Mouse (Mus musculus) MEL (cell line): Measurements from ENCODE around the gene Pdia3. TPM values are rescaled to one million over a fixed set of nuclear protein-coding genes. Genes with fewer than 3 reads are reported as not detected.
A peak's percentile ranks its signal among the peaks of the same experiment; 100 is the strongest.

Experiments
- DNase-seq: peaks from one replicate; pipeline ENCODE4 v3.0.0; 2011; ENCODE audit warnings: low read depth, low spot score
- H3K27ac ChIP-seq: 2 replicates; pipeline ENCODE4 v1.5.1; 2012; ENCODE audit warnings: low read depth, mild to moderate bottlenecking, control low read depth, low read length, moderate library complexity; ENCODE audit not compliant: control insufficient read depth
- H3K27me3 ChIP-seq, 2 experiments: fragments of 150-350 bp in 1 of 2; sonication (generic) in 1 of 2; 2 replicates each; pipeline ENCODE4 v1.6.1; 2012; ENCODE audit warnings: low read length in 2 of 2, mild to moderate bottlenecking in 2 of 2, improper control_type of control experiment in 1 of 2, moderate library complexity in 1 of 2; ENCODE audit not compliant: insufficient read depth in 2 of 2, control insufficient read depth in 1 of 2
- H3K36me3 ChIP-seq, 2 experiments: 2 replicates each; pipeline ENCODE4 v1.6.1; 2012 to 2014; ENCODE audit warnings: low read length in 2 of 2, improper control_type of control experiment in 1 of 2, inconsistent platforms in 1 of 2, mild to moderate bottlenecking in 1 of 2; ENCODE audit not compliant: insufficient read depth in 2 of 2, control insufficient read depth in 1 of 2
- H3K4me1 ChIP-seq, 2 experiments: fragments of 150-350 bp in 1 of 2; sonication (generic) in 1 of 2; 2 replicates each; pipeline ENCODE4 v1.6.1; 2012; ENCODE audit warnings: low read length in 2 of 2, improper control_type of control experiment in 1 of 2, mild to moderate bottlenecking in 1 of 2; ENCODE audit not compliant: insufficient read depth in 2 of 2, control insufficient read depth in 1 of 2
- H3K4me3 ChIP-seq, 2 experiments: fragments of 150-350 bp in 1 of 2; sonication (generic) in 1 of 2; 2 replicates each; pipeline ENCODE4 v1.5.1; 2012; ENCODE audit warnings: low read depth in 2 of 2, low read length in 2 of 2, mild to moderate bottlenecking in 2 of 2, moderate library complexity in 2 of 2, control low read depth in 1 of 2, improper control_type of control experiment in 1 of 2; ENCODE audit not compliant: control insufficient read depth in 1 of 2, insufficient read depth in 1 of 2
- H3K79me2 ChIP-seq: 2 replicates; pipeline ENCODE4 v1.6.1; 2012; ENCODE audit warnings: mild to moderate bottlenecking, low read length, moderate library complexity; ENCODE audit not compliant: control insufficient read depth, poor library complexity, insufficient read depth
- H3K9ac ChIP-seq: 2 replicates; pipeline ENCODE4 v1.6.1; 2012; ENCODE audit warnings: low read depth, mild to moderate bottlenecking, control low read depth, low read length, moderate library complexity; ENCODE audit not compliant: control insufficient read depth, poor library complexity, severe bottlenecking
- H3K9me3 ChIP-seq: fragments of 150-350 bp; sonication (generic); replicated peaks from 2 replicates; pipeline ENCODE4 v1.6.1; 2012; ENCODE audit warnings: mild to moderate bottlenecking, low read length, improper control_type of control experiment, moderate library complexity; ENCODE audit not compliant: insufficient read depth
- E2F4 ChIP-seq: IDR thresholded peaks from 2 replicates; pipeline ENCODE4 v1.6.1; 2011; ENCODE audit warnings: low read depth, low read length, improper control_type of control experiment, borderline replicate concordance
- ELF1 ChIP-seq: IDR thresholded peaks from 2 replicates; pipeline ENCODE4 v1.6.1; 2014; ENCODE audit warnings: low read depth, mild to moderate bottlenecking, inconsistent platforms, low read length, improper control_type of control experiment, moderate library complexity
- EP300 ChIP-seq, 2 experiments: IDR thresholded peaks; 2 replicates each; pipeline ENCODE4 v1.6.1; 2011; ENCODE audit warnings: improper control_type of control experiment in 2 of 2, low read length in 2 of 2, low read depth in 1 of 2, mild to moderate bottlenecking in 1 of 2
- ETS1 ChIP-seq: IDR thresholded peaks from 2 replicates; pipeline ENCODE4 v1.6.1; 2012; ENCODE audit warnings: low read depth, mild to moderate bottlenecking, inconsistent platforms, low read length, improper control_type of control experiment, moderate library complexity
- GATA1 ChIP-seq: IDR thresholded peaks from 2 replicates; pipeline ENCODE4 v1.6.1; 2011; ENCODE audit warnings: low read depth, low read length, improper control_type of control experiment
- JUND ChIP-seq: IDR thresholded peaks from 2 replicates; pipeline ENCODE4 v1.6.1; 2011; ENCODE audit warnings: low read depth, mild to moderate bottlenecking, improper control_type of control experiment, low read length
- MAX ChIP-seq: IDR thresholded peaks from 2 replicates; pipeline ENCODE4 v1.6.1; 2011; ENCODE audit warnings: low read length, improper control_type of control experiment
- MAZ ChIP-seq: IDR thresholded peaks from 2 replicates; pipeline ENCODE4 v1.6.1; 2012; ENCODE audit warnings: low read depth, mild to moderate bottlenecking, inconsistent platforms, low read length, improper control_type of control experiment
- MXI1 ChIP-seq: IDR thresholded peaks from 2 replicates; pipeline ENCODE4 v1.6.1; 2011; ENCODE audit warnings: mild to moderate bottlenecking, low read depth, low read length, improper control_type of control experiment
- POLR2A ChIP-seq, 2 experiments: IDR thresholded peaks; 2 replicates each; pipeline ENCODE4 v1.6.1; 2011 to 2012; ENCODE audit warnings: low read length in 2 of 2, mild to moderate bottlenecking in 2 of 2, control low read depth in 1 of 2, improper control_type of control experiment in 1 of 2, low read depth in 1 of 2, moderate library complexity in 1 of 2; ENCODE audit not compliant: control insufficient read depth in 1 of 2, insufficient read depth in 1 of 2, poor library complexity in 1 of 2
- POLR2AphosphoS5 ChIP-seq: IDR thresholded peaks from 2 replicates; pipeline ENCODE4 v1.6.1; 2012; ENCODE audit warnings: low read depth, borderline replicate concordance, mild to moderate bottlenecking, inconsistent platforms, low read length, moderate library complexity, mixed read lengths
- RCOR1 ChIP-seq: IDR thresholded peaks from 2 replicates; pipeline ENCODE4 v1.6.1; 2012; ENCODE audit warnings: low read depth, mild to moderate bottlenecking, inconsistent platforms, low read length, improper control_type of control experiment
- TCF12 ChIP-seq: IDR thresholded peaks from 2 replicates; pipeline ENCODE4 v1.6.1; 2014; ENCODE audit warnings: low read depth, mild to moderate bottlenecking, inconsistent platforms, low read length, improper control_type of control experiment, moderate library complexity
- UBTF ChIP-seq: IDR thresholded peaks from 2 replicates; pipeline ENCODE4 v1.6.1; 2012; ENCODE audit warnings: low read depth, mild to moderate bottlenecking, inconsistent platforms, low read length, improper control_type of control experiment, moderate library complexity, borderline replicate concordance; ENCODE audit not compliant: insufficient read depth
- USF1 ChIP-seq: IDR thresholded peaks from 2 replicates; pipeline ENCODE4 v1.6.1; 2014; ENCODE audit warnings: low read depth, mild to moderate bottlenecking, inconsistent platforms, low read length, improper control_type of control experiment, moderate library complexity
- ZC3H11A ChIP-seq: IDR thresholded peaks from 2 replicates; pipeline ENCODE4 v1.6.1; 2012; ENCODE audit warnings: low read depth, mild to moderate bottlenecking, inconsistent platforms, low read length, improper control_type of control experiment
- polyA plus RNA-seq, 2 experiments: library from polyadenylated mRNA; stranded (reverse) in 1 of 2; unstranded in 1 of 2; fragments of >175 nt in 1 of 2; fragments of >200 nt in 1 of 2; gene quantifications; 2 replicates each; pipeline versions ENCODE4 v1.2.1 to v1.2.4; 2012; ENCODE audit warnings: low replicate concordance in 2 of 2, low read depth in 1 of 2; ENCODE audit not compliant: insufficient read length in 2 of 2, insufficient read depth in 1 of 2, missing spikeins in 1 of 2
- total RNA-seq: library from RNA; depleted of rRNA; stranded (reverse); fragments of 300-350 nt; gene quantifications from 2 replicates; pipeline ENCODE4 v1.2.3, GENCODE M21; 2012

Pdia3 gene
- total and polyA plus RNA-seq, 3 experiments: 70.7 to 473 (median 471) TPM

GRCm38 (mm10) chr2:121445117-121445516 is 31.5 kb downstream of the Pdia3 start:
- Histone ChIP-seq H3K4me1 (peaks cover 11 to 27% of the 10 kb centered on the region in 2 experiments), H3K9me3 (no peaks in the 10 kb centered on the region), H3K27ac (peak overlapping the region; percentile 10), H3K27me3 (no peaks in the 10 kb centered on the region), H3K79me2 (peaks cover 9% of the 10 kb centered on the region), H3K36me3 (peaks cover 0 to 18% of the 10 kb centered on the region in 2 experiments; a peak in 2 of 4 replicates), H3K9ac (no peak overlapping the region), H3K4me3 (peak overlapping the region in 1 of 2 experiments; percentile 35; a peak in 1 of 4 replicates)
- no peak for DNase-seq
- TF ChIP-seq UBTF (no peak), JUND (no peak), E2F4 (no peak), MAX (0 out of 2 replicates have a peak, but pooled peaks have one; percentile 18), TCF12 (peak; percentile 72), EP300 (IDR thresholded peaks at IDR 0.05; ENCODE audit: low read depth in 1 of 2, low read length in 2 of 2) (peak; percentile 46 to 68; a peak in 3 of 4 replicates), GATA1 (peak; percentile 49; the same call in 1 of the 2 replicates), POLR2AphosphoS5 (no peak), POLR2A (IDR thresholded peaks at IDR 0.05; ENCODE audit: control insufficient read depth in 1 of 2, insufficient read depth in 1 of 2, low read depth in 1 of 2, low read length in 2 of 2, poor library complexity in 1 of 2) (no peak), MAZ (no peak), USF1 (no peak), ETS1 (peak; percentile 32; the same call in 1 of the 2 replicates), RCOR1 (0 out of 2 replicates have a peak, but pooled peaks have one; percentile 22), MXI1 (no peak), ELF1 (no peak)

- Histone ChIP-seq H3K27me3 (no peaks in the 10 kb centered on the region), H3K36me3 (peaks cover 0 to 27% of the 10 kb centered on the region in 2 experiments; a peak in 2 of 4 replicates), H3K27ac (no peak overlapping the region), H3K4me1 (peaks cover 17 to 37% of the 10 kb centered on the region in 2 experiments), H3K4me3 (peak overlapping the region in 1 of 2 experiments; percentile 59; a peak in 2 of 4 replicates), H3K9me3 (no peaks in the 10 kb centered on the region), H3K9ac (no peak overlapping the region), H3K79me2 (peaks cover 16% of the 10 kb centered on the region)
- no peak for DNase-seq
- TF ChIP-seq ETS1: no peak
- no peak for TF ChIP-seq ZC3H11A
Measured at GRCm38 (mm10) chr2:121446506-121446905, 32.9 kb downstream of the Pdia3 start.
